Mouse (Mus musculus): ENCODE results near the gene Prkar1a.

DNA sequence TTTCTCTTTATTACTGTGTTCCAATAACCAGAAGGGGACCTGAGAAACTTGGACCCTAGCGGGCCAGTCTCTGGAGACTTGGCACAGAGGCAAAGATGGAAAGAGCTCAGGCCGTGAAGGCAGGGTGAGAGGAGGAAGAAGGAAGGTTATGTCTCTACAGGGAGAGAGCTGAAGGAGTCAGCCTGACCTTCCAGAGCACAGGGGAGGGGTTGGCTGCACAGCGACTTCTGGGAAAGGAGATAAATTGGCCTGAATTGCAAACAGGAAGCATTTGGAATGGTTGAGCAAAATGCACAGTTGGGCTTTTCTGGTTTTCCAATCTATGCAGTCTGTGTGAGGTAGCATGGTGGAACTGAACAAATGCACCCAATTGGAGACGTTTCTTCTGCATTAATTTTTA, 32.4 kb upstream of the Prkar1a start:
- TF ChIP-seq CTCF (IDR thresholded peaks at IDR 0.05; ENCODE audit: extremely low read depth, insufficient read length, insufficient replicate concordance, low read depth, low read length) (no peak), POLR2A (IDR thresholded peaks at IDR 0.05; ENCODE audit: low read depth, low read length) (no peak)
